Mouse (Mus musculus) ovary, postnatal 10 days (tissue): ENCODE data around the gene Cxcr6.

Source experiments
- DNase-seq: peaks from one replicate; pipeline ENCODE4 v3.0.0; 2022; ENCODE audit warnings: low spot score

Cxcr6 gene

GRCm38 (mm10) chr9:123818601-123819000, 12.3 kb downstream of the Cxcr6 start:
- DNase-seq: no peak

GRCm38 (mm10) chr9:123826631-123827030, 20.4 kb downstream of the Cxcr6 start:
- no peak for DNase-seq

GRCm38 (mm10) chr9:123828916-123829315, 22.6 kb downstream of the Cxcr6 start:
- no peak for DNase-seq

GRCm38 (mm10) chr9:123835851-123836250, 29.6 kb downstream of the Cxcr6 start:
- no peak for DNase-seq

GRCm38 (mm10) chr9:123840243-123840642, 34.0 kb downstream of the Cxcr6 start:
- no peak for DNase-seq

- DNase-seq: no peak
Observed at GRCm38 (mm10) chr9:123844468-123844867, 38.2 kb downstream of the Cxcr6 start.

GRCm38 (mm10) chr9:123845120-123845519, 38.8 kb downstream of the Cxcr6 start:
- DNase-seq: no peak

GRCm38 (mm10) chr9:123846490-123846889, 40.2 kb downstream of the Cxcr6 start:
- DNase-seq: no peak

- no peak for DNase-seq
Observed at GRCm38 (mm10) chr9:123849976-123850695, 43.9 kb downstream of the Cxcr6 start.

- DNase-seq: no peak
Observed at GRCm38 (mm10) chr9:123850705-123851061, 44.4 kb downstream of the Cxcr6 start.

- peak; percentile 26 for DNase-seq
Observed at GRCm38 (mm10) chr9:123851062-123851712, 44.9 kb downstream of the Cxcr6 start.

- peak; percentile 83 for DNase-seq
Observed at GRCm38 (mm10) chr9:123851713-123852448, 45.6 kb downstream of the Cxcr6 start, which contains the start of gene Fyco1. Gene Fyco1, minus strand, starts transcription at chr9:123851899.

- DNase-seq: no peak
Observed at GRCm38 (mm10) chr9:123852449-123853390, 46.4 kb downstream of the Cxcr6 start.

- DNase-seq: no peak
Observed at GRCm38 (mm10) chr9:123856836-123857235, 50.6 kb downstream of the Cxcr6 start.
